Mouse (Mus musculus) cortical plate, adult 2 months (tissue): Measurements from ENCODE around the gene Shld1.

Source experiments
- CTCF ChIP-seq: fragments of 200-500 bp; IDR thresholded peaks from 2 replicates; pipeline ENCODE4 v1.5.1; 2011; ENCODE audit warnings: mild to moderate bottlenecking, control low read depth, low read length; ENCODE audit not compliant: insufficient read depth; ENCODE audit errors: extremely low read depth
- POLR2A ChIP-seq: fragments of 200-500 bp; IDR thresholded peaks from 2 replicates; pipeline ENCODE4 v1.6.1; 2011; ENCODE audit warnings: mild to moderate bottlenecking, low read length, control low read depth; ENCODE audit not compliant: insufficient read depth; ENCODE audit errors: extremely low read depth

GRCm38 (mm10) chr2:132716901-132717536 lies 30.3 kb downstream of the Shld1 start:
- TF ChIP-seq POLR2A, result no peak
- TF ChIP-seq CTCF, result no peak
